Mouse (Mus musculus): ENCODE measurements around the gene Gm20696. TPM values are rescaled to one million over a fixed set of nuclear protein-coding genes. Genes with fewer than 3 reads are reported as not detected.

Gm20696 gene
- polyA plus RNA-seq, 1 experiment from 2014 or later: 1.4 TPM

DNA sequence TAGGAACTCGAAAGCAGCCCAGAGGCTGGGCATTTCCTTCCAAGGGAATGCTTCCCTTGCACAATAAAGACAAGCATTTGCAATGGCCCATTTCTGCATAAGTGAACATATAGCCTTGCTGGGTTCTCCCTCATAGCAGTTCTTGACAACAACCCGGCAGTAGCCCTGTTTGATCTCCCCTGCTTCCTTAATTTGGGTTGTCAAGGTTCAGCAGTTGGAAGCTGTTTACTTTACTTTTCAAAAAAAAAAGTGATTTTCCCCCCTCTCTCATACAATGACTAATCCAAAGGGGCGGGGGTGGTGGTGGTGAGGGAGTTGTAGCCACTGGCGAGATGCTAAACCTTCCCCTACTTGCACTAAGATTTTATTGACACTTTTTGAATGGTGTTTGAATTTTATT is 147.5 kb downstream of the Gm20696 start:
- no peak overlapping the region for H3K9ac ChIP-seq (ENCODE audit: low read length)
- H3K36me3 ChIP-seq (ENCODE audit: control insufficient read depth, insufficient read depth, low read length): no peaks in the 10 kb centered on the region
- H3K4me3 ChIP-seq (ENCODE audit: low read depth, low read length): peak overlapping the region; percentile 97
- no peaks in the 10 kb centered on the region for H3K9me3 ChIP-seq (ENCODE audit: control insufficient read depth, low read length)
- no peak for DNase-seq (ENCODE audit: low spot score)
- no peak for TF ChIP-seq CTCF (IDR thresholded peaks at IDR 0.05; ENCODE audit: low read depth)
- TF ChIP-seq EP300 (optimal IDR thresholded peaks at IDR 0.05): no peak
- H3K27me3 ChIP-seq (ENCODE audit: control insufficient read depth, insufficient read depth, low read length): no peaks in the 10 kb centered on the region
- WGBS: 38% methylated on average over 4 of the region's 4 CpGs
- ATAC-seq (ENCODE audit: low FRiP score, low TSS enrichment): no peak
- H3K27ac ChIP-seq (replicated peaks): no peak overlapping the region
- H3K4me2 ChIP-seq (replicated peaks; ENCODE audit: low read depth): peak overlapping the region; percentile 53
- H3K4me1 ChIP-seq (replicated peaks; ENCODE audit: control insufficient read depth, insufficient read depth): no peaks in the 10 kb centered on the region

DNA sequence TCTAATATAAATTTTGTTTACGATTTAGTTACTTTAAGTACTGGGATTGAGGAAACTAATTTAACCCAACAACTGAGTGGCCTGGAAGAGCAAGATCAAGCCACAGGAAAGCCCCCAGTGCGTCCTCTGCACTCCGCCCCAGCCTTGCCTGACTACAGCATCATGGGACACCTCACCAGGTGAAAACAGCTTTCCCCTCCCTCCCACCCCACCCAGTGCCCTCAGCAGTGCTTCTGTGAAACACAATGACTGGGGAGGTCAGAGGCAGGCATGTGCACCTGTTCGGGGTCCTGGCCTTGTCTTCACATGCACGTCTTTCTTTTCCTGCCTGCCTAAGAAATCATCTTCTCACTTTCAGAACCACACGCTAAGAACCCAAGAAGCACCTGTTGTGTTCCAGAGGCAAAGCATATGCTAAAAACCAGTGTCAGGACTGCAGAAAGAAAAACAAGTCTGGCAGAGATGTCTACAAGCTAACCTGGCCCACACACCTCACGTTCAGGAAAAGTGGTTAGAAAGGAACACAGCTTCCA is 150.9 kb downstream of the Gm20696 start:
- ATAC-seq (ENCODE audit: low FRiP score, low TSS enrichment): no peak
- TF ChIP-seq EP300 (optimal IDR thresholded peaks at IDR 0.05) (no peak), CTCF (IDR thresholded peaks at IDR 0.05; ENCODE audit: low read depth) (no peak)
- Histone ChIP-seq H3K4me1 (replicated peaks; ENCODE audit: control insufficient read depth, insufficient read depth) (no peaks in the 10 kb centered on the region), H3K4me2 (replicated peaks; ENCODE audit: low read depth) (no peak overlapping the region), H3K36me3 (ENCODE audit: control insufficient read depth, insufficient read depth, low read length) (no peaks in the 10 kb centered on the region), H3K9ac (ENCODE audit: low read length) (no peak overlapping the region), H3K9me3 (ENCODE audit: control insufficient read depth, low read length) (no peaks in the 10 kb centered on the region), H3K27me3 (ENCODE audit: control insufficient read depth, insufficient read depth, low read length) (no peaks in the 10 kb centered on the region), H3K27ac (replicated peaks) (no peak overlapping the region), H3K4me3 (ENCODE audit: low read depth, low read length) (no peak overlapping the region)
- 76% methylated on average over 7 of the region's 7 CpGs for WGBS
- no peak for DNase-seq (ENCODE audit: low spot score)

DNA sequence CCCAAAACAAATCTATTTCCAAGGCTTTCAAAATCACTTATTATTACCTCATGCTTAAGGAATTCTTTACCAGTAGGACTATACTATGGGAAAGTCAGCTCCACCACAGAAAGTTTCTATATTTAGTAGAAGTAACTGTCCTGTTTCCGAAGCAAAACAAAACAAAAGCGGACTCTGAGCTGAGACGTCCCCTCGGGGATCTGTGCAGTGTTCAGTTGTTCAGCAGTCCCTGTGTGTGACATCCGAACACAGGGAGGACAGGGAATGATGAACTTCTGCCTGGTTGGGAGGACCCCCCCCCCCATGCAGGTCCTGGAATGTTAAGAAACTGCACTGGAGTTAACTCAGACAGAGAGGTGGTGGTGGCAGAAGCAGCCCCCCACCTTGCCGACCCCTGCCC is 154.7 kb downstream of the Gm20696 start:
- no peak for TF ChIP-seq CTCF (IDR thresholded peaks at IDR 0.05; ENCODE audit: low read depth)
- no peak for TF ChIP-seq EP300 (optimal IDR thresholded peaks at IDR 0.05)
- Histone ChIP-seq H3K27me3 (ENCODE audit: control insufficient read depth, insufficient read depth, low read length) (no peaks in the 10 kb centered on the region), H3K27ac (replicated peaks) (no peak overlapping the region), H3K4me3 (ENCODE audit: low read depth, low read length) (no peak overlapping the region), H3K36me3 (ENCODE audit: control insufficient read depth, insufficient read depth, low read length) (no peaks in the 10 kb centered on the region), H3K9ac (ENCODE audit: low read length) (no peak overlapping the region), H3K9me3 (ENCODE audit: control insufficient read depth, low read length) (no peaks in the 10 kb centered on the region), H3K4me1 (replicated peaks; ENCODE audit: control insufficient read depth, insufficient read depth) (no peaks in the 10 kb centered on the region), H3K4me2 (replicated peaks; ENCODE audit: low read depth) (peak overlapping the region; percentile 34)
- DNase-seq (ENCODE audit: low spot score) (no peak), ATAC-seq (ENCODE audit: low FRiP score, low TSS enrichment) (0 out of 2 replicates have a peak, but pooled peaks have one; percentile 40)
- WGBS: 29% methylated on average over 6 of the region's 6 CpGs

DNA sequence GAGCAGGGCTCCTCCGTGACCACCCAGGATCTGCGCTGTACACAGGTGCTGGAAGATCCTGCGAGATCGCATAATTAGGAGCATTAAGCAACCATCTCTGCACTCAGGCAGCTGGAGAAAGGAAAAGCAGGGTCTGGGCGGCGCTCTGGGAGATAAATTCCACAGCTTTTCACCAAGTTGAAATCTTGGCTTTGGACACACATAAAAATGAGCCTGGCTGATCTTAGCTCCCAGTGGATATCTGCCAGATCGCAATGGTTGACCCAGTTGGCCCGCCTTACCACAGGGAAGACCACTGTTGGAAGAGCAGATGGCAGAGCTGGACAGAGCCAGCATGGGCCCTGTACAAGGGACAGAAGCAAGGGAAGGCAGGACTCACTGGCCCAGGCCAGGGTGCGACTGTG is 157.4 kb downstream of the Gm20696 start:
- Histone ChIP-seq H3K36me3 (ENCODE audit: control insufficient read depth, insufficient read depth, low read length) (peaks cover 4% of the 10 kb centered on the region; the same call in 1 of the 2 replicates), H3K27me3 (ENCODE audit: control insufficient read depth, insufficient read depth, low read length) (no peaks in the 10 kb centered on the region), H3K4me3 (ENCODE audit: low read depth, low read length) (no peak overlapping the region), H3K27ac (replicated peaks) (no peak overlapping the region), H3K9me3 (ENCODE audit: control insufficient read depth, low read length) (no peaks in the 10 kb centered on the region), H3K4me1 (replicated peaks; ENCODE audit: control insufficient read depth, insufficient read depth) (no peaks in the 10 kb centered on the region), H3K4me2 (replicated peaks; ENCODE audit: low read depth) (no peak overlapping the region), H3K9ac (ENCODE audit: low read length) (no peak overlapping the region)
- WGBS: 71% methylated on average over 9 of the region's 9 CpGs
- ATAC-seq (ENCODE audit: low FRiP score, low TSS enrichment) (no peak), DNase-seq (ENCODE audit: low spot score) (no peak)
- TF ChIP-seq EP300 (optimal IDR thresholded peaks at IDR 0.05) (no peak), CTCF (IDR thresholded peaks at IDR 0.05; ENCODE audit: low read depth) (no peak)

DNA sequence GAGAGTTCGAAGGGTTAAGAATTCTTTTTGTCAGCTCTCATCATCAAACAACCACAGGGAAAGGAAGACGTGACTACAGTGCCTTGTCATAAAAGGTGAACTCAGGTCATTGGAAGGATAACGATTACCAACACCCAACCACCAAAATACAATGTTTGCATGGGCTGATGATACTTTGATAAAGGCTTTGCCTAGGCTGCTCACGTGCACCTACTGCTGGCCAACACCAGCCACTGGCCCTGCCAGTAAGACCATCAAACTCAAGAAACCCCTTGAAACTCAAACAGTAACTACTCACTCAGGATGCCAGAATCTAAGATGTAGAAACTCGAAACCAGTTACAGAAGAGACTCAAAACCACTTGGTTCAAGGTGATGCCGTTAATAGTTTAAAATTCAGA is 159.8 kb downstream of the Gm20696 start:
- Histone ChIP-seq H3K4me3 (ENCODE audit: low read depth, low read length) (no peak overlapping the region), H3K36me3 (ENCODE audit: control insufficient read depth, insufficient read depth, low read length) (peaks cover 4% of the 10 kb centered on the region; the same call in 1 of the 2 replicates), H3K4me1 (replicated peaks; ENCODE audit: control insufficient read depth, insufficient read depth) (no peaks in the 10 kb centered on the region), H3K9me3 (ENCODE audit: control insufficient read depth, low read length) (no peaks in the 10 kb centered on the region), H3K9ac (ENCODE audit: low read length) (no peak overlapping the region), H3K4me2 (replicated peaks; ENCODE audit: low read depth) (no peak overlapping the region), H3K27me3 (ENCODE audit: control insufficient read depth, insufficient read depth, low read length) (no peaks in the 10 kb centered on the region), H3K27ac (replicated peaks) (no peak overlapping the region)
- no peak for ATAC-seq (ENCODE audit: low FRiP score, low TSS enrichment)
- DNase-seq (ENCODE audit: low spot score): no peak
- 78% methylated on average over 6 of the region's 6 CpGs for WGBS
- TF ChIP-seq CTCF (IDR thresholded peaks at IDR 0.05; ENCODE audit: low read depth) (peak; percentile 21; the same call in 1 of the 2 replicates), EP300 (optimal IDR thresholded peaks at IDR 0.05) (no peak)

DNA sequence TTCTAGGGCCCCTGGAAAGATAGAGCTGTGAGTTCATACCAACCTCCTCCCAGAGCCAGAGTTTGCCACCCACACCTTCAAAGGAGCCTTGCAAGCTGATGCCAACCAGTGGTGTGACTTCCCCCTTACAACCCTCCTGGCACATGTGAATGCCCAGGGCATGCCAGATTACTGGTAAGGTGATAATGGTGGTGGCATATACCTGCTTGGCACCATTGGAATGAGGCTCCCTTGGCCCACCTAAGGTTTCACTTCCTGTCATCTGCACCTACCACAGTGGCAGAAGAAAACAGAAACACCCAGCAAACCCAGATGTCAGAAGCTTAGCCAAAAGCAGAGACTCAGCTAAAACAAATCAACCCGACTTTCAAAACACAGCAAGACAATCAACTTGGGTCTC is 162.9 kb downstream of the Gm20696 start:
- no peaks in the 10 kb centered on the region for H3K4me1 ChIP-seq (replicated peaks; ENCODE audit: control insufficient read depth, insufficient read depth)
- no peak overlapping the region for H3K4me2 ChIP-seq (replicated peaks; ENCODE audit: low read depth)
- no peak overlapping the region for H3K4me3 ChIP-seq (ENCODE audit: low read depth, low read length)
- no peak overlapping the region for H3K27ac ChIP-seq (replicated peaks)
- 89% methylated on average over 1 of the region's 1 CpGs for WGBS
- no peak overlapping the region for H3K9ac ChIP-seq (ENCODE audit: low read length)
- no peaks in the 10 kb centered on the region for H3K9me3 ChIP-seq (ENCODE audit: control insufficient read depth, low read length)
- ATAC-seq (ENCODE audit: low FRiP score, low TSS enrichment) (no peak), DNase-seq (ENCODE audit: low spot score) (no peak)
- TF ChIP-seq EP300 (optimal IDR thresholded peaks at IDR 0.05): no peak
- TF ChIP-seq CTCF (IDR thresholded peaks at IDR 0.05; ENCODE audit: low read depth): no peak
- peaks cover 4% of the 10 kb centered on the region; the same call in 1 of the 2 replicates for H3K36me3 ChIP-seq (ENCODE audit: control insufficient read depth, insufficient read depth, low read length)
- no peaks in the 10 kb centered on the region for H3K27me3 ChIP-seq (ENCODE audit: control insufficient read depth, insufficient read depth, low read length)
